ENCODE assay signal across 9 mouse cellular contexts in the genomic region with DNA sequence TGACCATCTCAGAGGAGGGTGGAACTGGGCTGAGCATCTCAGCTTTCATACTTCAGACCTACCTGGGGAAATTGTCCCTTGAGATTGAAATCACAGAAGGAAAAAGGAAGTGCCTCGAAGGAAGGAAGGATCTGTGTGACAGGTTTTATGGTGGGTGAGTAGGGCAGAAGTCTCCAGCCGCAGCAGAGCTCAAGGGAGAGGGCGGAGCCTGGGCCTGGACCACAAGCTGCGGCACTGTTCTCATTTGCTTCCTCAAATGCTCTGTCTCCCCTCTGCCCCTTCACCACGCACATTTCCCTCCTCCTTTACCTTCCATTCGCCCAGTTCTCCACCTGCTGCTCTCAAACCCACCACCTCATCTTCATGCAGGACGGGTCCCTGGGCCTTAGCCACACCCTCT. TPM values are rescaled to one million over a fixed set of nuclear protein-coding genes. Genes with fewer than 3 reads are reported as not detected.
DNase-seq lines count a peak whose midpoint lies in the region; ATAC-seq and TF ChIP-seq lines count a peak whose summit lies in the region.
"Had no signal": no experiment of that assay in that cellular context is flagged by ENCODE, and none has a peak within 500 bp of the region (broad histone marks: within the 10 kb centered on the region; RNA-seq: fewer than 3 reads in every experiment).

No protein-coding gene starts in this region.

- H3K27ac ChIP-seq in lung, embryonic 14.5 days (ENCODE audit: low read depth) = no peak overlapping the region; the same call in 1 of the 2 replicates
- no peak overlapping the region for H3K27ac ChIP-seq in lung, postnatal 0 days (ENCODE audit: low read length)
- no peak overlapping the region for H3K27ac ChIP-seq in embryonic facial prominence, embryonic 12.5 days
- no peak overlapping the region for H3K27ac ChIP-seq in liver, postnatal 0 days (ENCODE audit: low read depth)
- no peak overlapping the region for H3K27ac ChIP-seq in layer of hippocampus, adult 2 months
- H3K27ac ChIP-seq: hindbrain, embryonic 15.5 days had no signal

- H3K4me2 ChIP-seq in lung, embryonic 14.5 days = peak overlapping the region; percentile 23; the same call in 1 of the 2 replicates
- no peak overlapping the region for H3K4me2 ChIP-seq in lung, postnatal 0 days (replicated peaks; ENCODE audit: low read depth, low read length)
- H3K4me2 ChIP-seq in embryonic facial prominence, embryonic 12.5 days (replicated peaks) = no peak overlapping the region
- H3K4me2 ChIP-seq in liver, postnatal 0 days (ENCODE audit: low read depth, low read length) = peak overlapping the region; percentile 28; the same call in 1 of the 2 replicates
- H3K4me2 ChIP-seq: hindbrain, embryonic 15.5 days had no signal

- TF ChIP-seq EP300 in lung, postnatal 0 days (IDR thresholded peaks at IDR 0.05) = no peak
- no peak for TF ChIP-seq EP300 in liver, postnatal 0 days (IDR thresholded peaks at IDR 0.05; ENCODE audit: low read depth)

- H3K36me3 ChIP-seq in lung, embryonic 14.5 days (ENCODE audit: insufficient read depth) = no peaks in the 10 kb centered on the region
- H3K36me3 ChIP-seq in lung, postnatal 0 days (ENCODE audit: insufficient read depth, low read length) = no peaks in the 10 kb centered on the region
- no peaks in the 10 kb centered on the region; the same call in 1 of the 2 replicates for H3K36me3 ChIP-seq in embryonic facial prominence, embryonic 12.5 days
- H3K36me3 ChIP-seq in liver, postnatal 0 days (replicated peaks; ENCODE audit: insufficient read depth, low read length) = no peaks in the 10 kb centered on the region
- H3K36me3 ChIP-seq: hindbrain, embryonic 15.5 days had no signal

- ATAC-seq in lung, embryonic 14.5 days (ENCODE audit: insufficient read depth) = no peak
- ATAC-seq in lung, postnatal 0 days = no peak
- ATAC-seq in embryonic facial prominence, embryonic 12.5 days (ENCODE audit: insufficient number of reproducible peaks, insufficient read depth, low FRiP score, low TSS enrichment) = 0 out of 2 replicates have a peak, but pooled peaks have one; percentile 15
- no peak for ATAC-seq in liver, postnatal 0 days

- H3K9ac ChIP-seq in lung, embryonic 14.5 days = no peak overlapping the region
- H3K9ac ChIP-seq in lung, postnatal 0 days (replicated peaks; ENCODE audit: low read depth) = no peak overlapping the region
- H3K9ac ChIP-seq in embryonic facial prominence, embryonic 12.5 days = no peak overlapping the region
- H3K9ac ChIP-seq in liver, postnatal 0 days (replicated peaks) = no peak overlapping the region
- H3K9ac ChIP-seq: hindbrain, embryonic 15.5 days had no signal

- no peak for TF ChIP-seq CTCF in lung, embryonic 14.5 days (IDR thresholded peaks at IDR 0.05; ENCODE audit: low read depth)
- TF ChIP-seq CTCF in lung, postnatal 0 days (IDR thresholded peaks at IDR 0.05) = no peak
- TF ChIP-seq CTCF in liver, postnatal 0 days (IDR thresholded peaks at IDR 0.05; ENCODE audit: low read depth) = no peak
- TF ChIP-seq CTCF in layer of hippocampus, adult 2 months (conservative IDR thresholded peaks at IDR 0.05) = no peak

- no peak overlapping the region for H3K4me3 ChIP-seq in lung, embryonic 14.5 days (ENCODE audit: low read depth, low read length)
- H3K4me3 ChIP-seq in lung, postnatal 0 days (ENCODE audit: low read depth, low read length) = no peak overlapping the region
- no peak overlapping the region for H3K4me3 ChIP-seq in embryonic facial prominence, embryonic 12.5 days
- no peak overlapping the region for H3K4me3 ChIP-seq in liver, postnatal 0 days (ENCODE audit: low read depth, low read length)
- H3K4me3 ChIP-seq in layer of hippocampus, adult 2 months = no peak overlapping the region
- H3K4me3 ChIP-seq: hindbrain, embryonic 15.5 days had no signal

- no peaks in the 10 kb centered on the region for H3K27me3 ChIP-seq in lung, embryonic 14.5 days (ENCODE audit: insufficient read depth, low read length)
- no peaks in the 10 kb centered on the region for H3K27me3 ChIP-seq in lung, postnatal 0 days (replicated peaks; ENCODE audit: insufficient read depth, low read length)
- no peaks in the 10 kb centered on the region for H3K27me3 ChIP-seq in embryonic facial prominence, embryonic 12.5 days
- H3K27me3 ChIP-seq in liver, postnatal 0 days (ENCODE audit: insufficient read depth, low read length) = no peaks in the 10 kb centered on the region
- H3K27me3 ChIP-seq: hindbrain, embryonic 15.5 days had no signal

- DNase-seq in lung, embryonic 14.5 days = no peak
- DNase-seq in lung, postnatal 0 days (ENCODE audit: low spot score) = no peak
- DNase-seq in liver, postnatal 0 days = peak; percentile 44
- DNase-seq in spleen, postnatal 4 days (ENCODE audit: low spot score in 2 of 2) = peak; percentile 62 to 77
- DNase-seq in adrenal gland, postnatal 4 days (ENCODE audit: low spot score in 2 of 2) = no peak
- DNase-seq in layer of hippocampus, adult 2 months (ENCODE audit: low spot score in 2 of 2) = no peak
- DNase-seq in cerebellum, postnatal 14 days = no peak

- WGBS in lung, embryonic 14.5 days = 23% methylated on average over 7 of the region's 7 CpGs
- WGBS in lung, postnatal 0 days = 28% methylated on average over 7 of the region's 7 CpGs
- 28% methylated on average over 7 of the region's 7 CpGs for WGBS in embryonic facial prominence, embryonic 12.5 days
- WGBS in liver, postnatal 0 days (ENCODE audit: insufficient replicate concordance) = 22% methylated on average over 7 of the region's 7 CpGs

- H3K9me3 ChIP-seq in lung, embryonic 14.5 days (ENCODE audit: low read depth, low read length) = no peaks in the 10 kb centered on the region
- no peaks in the 10 kb centered on the region for H3K9me3 ChIP-seq in lung, postnatal 0 days (ENCODE audit: low read length)
- H3K9me3 ChIP-seq in embryonic facial prominence, embryonic 12.5 days = no peaks in the 10 kb centered on the region
- no peaks in the 10 kb centered on the region for H3K9me3 ChIP-seq in liver, postnatal 0 days (ENCODE audit: low read length)
- H3K9me3 ChIP-seq: hindbrain, embryonic 15.5 days had no signal

- H3K4me1 ChIP-seq in lung, embryonic 14.5 days (ENCODE audit: insufficient read depth) = peaks cover 28% of the 10 kb centered on the region
- H3K4me1 ChIP-seq in lung, postnatal 0 days (ENCODE audit: insufficient read depth, low read depth, low read length) = 0 out of 2 replicates have a peak, but pooled peaks cover 2% of the 10 kb centered on the region
- peaks cover 26% of the 10 kb centered on the region; the same call in 1 of the 2 replicates for H3K4me1 ChIP-seq in embryonic facial prominence, embryonic 12.5 days
- peaks cover 13% of the 10 kb centered on the region for H3K4me1 ChIP-seq in liver, postnatal 0 days (ENCODE audit: insufficient read depth)

RNA-seq across cellular contexts. Expression of gene Notch2, which starts 42.2 kb away (rescaled TPM):
- polyA plus RNA-seq in lung, embryonic 14.5 days (2014; fragmentation: Nextera tagmentation; extraction: Ambion mirVana) = 43.8 and 45.1 TPM in 2 replicates
- polyA plus RNA-seq in lung, postnatal 0 days (2015; fragmentation: Nextera tagmentation; extraction: Ambion mirVana) = 18.3 and 20.1 TPM in 2 replicates
- 38.8 and 42.1 TPM in 2 replicates for polyA plus RNA-seq in embryonic facial prominence, embryonic 12.5 days (2016; fragmentation: Nextera tagmentation; extraction: Ambion mirVana)
- polyA plus RNA-seq in liver, postnatal 0 days (2015; fragmentation: Nextera tagmentation; extraction: Ambion mirVana) = 5.1 and 6.2 TPM in 2 replicates
- 10 to 100 TPM; 73.9 to 80.1 TPM for total RNA-seq in adrenal gland, postnatal 4 days (2021)
- 10 to 100 TPM; 22.2 to 25.5 TPM for total RNA-seq in layer of hippocampus, adult 2 months (2021)

Comparison
In these comparisons a context has a peak if more than half of its experiments do, and no peak if none do; other contexts are left out.
1. H3K4me2 ChIP-seq: peak in lung, embryonic 14.5 days (single experiment) and liver, postnatal 0 days (single experiment); none in lung, postnatal 0 days (single experiment) and embryonic facial prominence, embryonic 12.5 days (single experiment).
2. DNase-seq: peak in liver, postnatal 0 days (single experiment) and spleen, postnatal 4 days (2 of 2); none in lung, embryonic 14.5 days (single experiment), lung, postnatal 0 days (single experiment), adrenal gland, postnatal 4 days (0 of 2), layer of hippocampus, adult 2 months (0 of 2) and cerebellum, postnatal 14 days (0 of 2).